Mouse (Mus musculus): Measurements from ENCODE around the gene Znfx1. TPM values are rescaled to one million over a fixed set of nuclear protein-coding genes. Genes with fewer than 3 reads are reported as not detected.

The Znfx1 gene
- polyA plus RNA-seq (2012; rRNA removed): 10.5 and 16.8 TPM in 2 replicates

DNA sequence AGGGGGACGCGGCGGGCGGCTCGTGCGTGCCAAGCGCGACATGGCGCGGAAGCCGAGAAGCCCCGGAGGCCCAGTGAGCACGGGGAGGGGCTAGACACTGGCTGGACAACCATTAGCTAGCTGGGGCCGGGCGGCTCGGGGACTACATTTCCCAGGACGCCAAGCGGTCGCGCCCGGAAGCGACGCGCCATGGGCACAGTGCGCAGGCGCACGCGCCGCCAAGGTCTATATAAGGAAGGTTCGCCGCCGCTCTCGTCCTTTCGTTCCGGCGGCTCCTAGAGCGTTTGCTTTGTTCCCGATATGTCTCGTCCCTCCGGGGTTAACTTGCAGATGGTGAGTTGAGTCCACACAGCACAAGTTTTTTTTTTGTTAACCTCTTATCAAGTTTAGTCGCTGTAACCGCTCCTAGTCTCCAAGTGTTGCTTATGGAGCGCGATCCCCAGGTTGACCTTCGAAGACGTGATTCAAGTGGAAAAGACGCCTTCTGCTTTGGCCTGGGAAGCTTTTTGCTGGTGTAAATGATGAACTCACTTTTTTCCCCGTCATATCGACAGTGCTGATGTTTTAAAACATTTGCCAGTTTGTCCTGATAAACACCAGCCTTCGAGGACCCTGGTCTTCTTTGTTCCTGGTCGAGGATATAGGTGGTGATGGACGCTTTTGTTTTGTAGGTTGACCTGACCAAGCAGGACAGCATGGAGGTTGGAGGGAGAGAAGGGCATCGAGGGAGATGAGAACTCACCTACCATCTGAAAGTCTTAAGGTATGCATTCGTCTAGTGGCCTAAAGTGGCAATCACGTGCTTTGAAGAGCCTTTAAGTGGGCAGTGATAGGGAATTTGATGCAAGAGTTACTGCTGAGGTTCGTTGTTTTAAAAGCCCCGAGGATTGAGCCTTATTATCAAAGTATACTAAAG, at the start of gene Znfx1:
TSS of gene Znfx1 (minus strand) at position 51 of the 916 bp plus-strand sequence.
- TF ChIP-seq POLR2A (IDR thresholded peaks at IDR 0.05; ENCODE audit: borderline replicate concordance, extremely low read depth, insufficient read depth, insufficient read length, poor library complexity, severe bottlenecking): peak; percentile 99; the same call in 1 of the 2 replicates
- peak; percentile 1; the same call in 1 of the 2 replicates for TF ChIP-seq CTCF (IDR thresholded peaks at IDR 0.05; ENCODE audit: borderline replicate concordance, extremely low read depth, insufficient read depth, insufficient read length)
- peak; percentile 98 for DNase-seq (ENCODE audit: low read depth)

DNA sequence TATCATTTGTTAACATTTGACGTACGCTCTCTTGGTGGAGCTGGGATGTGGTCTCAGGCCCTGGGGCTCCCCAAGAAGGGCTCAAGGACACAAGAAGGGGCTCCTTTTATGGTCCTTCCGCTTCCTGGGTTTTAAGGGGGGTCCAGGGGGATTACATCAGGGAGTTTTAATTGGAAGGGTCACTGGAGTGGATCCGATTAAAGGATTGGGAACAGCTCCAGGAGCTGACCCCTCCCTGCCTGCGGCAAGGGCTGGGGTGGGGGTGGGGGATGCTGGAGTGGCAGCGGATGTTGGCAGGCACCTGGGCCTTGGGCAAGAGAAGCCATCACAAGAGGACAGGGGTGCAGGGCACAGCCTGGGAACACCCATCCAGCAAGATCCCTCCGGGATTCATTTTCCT, 49.4 kb upstream of the Znfx1 start:
- DNase-seq (ENCODE audit: low read depth): peak; percentile 87
- TF ChIP-seq CTCF (IDR thresholded peaks at IDR 0.05; ENCODE audit: borderline replicate concordance, extremely low read depth, insufficient read depth, insufficient read length) (no peak), POLR2A (IDR thresholded peaks at IDR 0.05; ENCODE audit: borderline replicate concordance, extremely low read depth, insufficient read depth, insufficient read length, poor library complexity, severe bottlenecking) (no peak)

DNA sequence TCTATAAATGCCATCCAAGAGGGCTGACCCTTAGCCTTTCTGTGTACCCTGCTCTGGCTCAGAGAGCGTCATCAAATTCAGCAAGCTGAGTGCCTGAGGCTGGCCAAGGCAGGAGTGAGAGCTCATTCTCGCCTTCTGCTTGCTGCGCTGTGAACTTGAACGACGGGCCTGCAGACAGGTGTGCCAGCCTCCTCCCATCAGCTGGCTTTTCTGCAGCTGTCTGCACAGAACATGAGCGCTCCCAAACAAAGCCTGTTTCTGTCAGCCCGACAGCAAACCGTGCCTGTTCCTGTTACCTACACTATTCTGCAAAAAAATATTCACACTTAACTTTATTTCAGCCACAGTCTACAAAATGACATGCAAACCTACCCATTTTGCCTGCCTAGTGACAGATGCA, 46.7 kb upstream of the Znfx1 start:
- no peak for DNase-seq (ENCODE audit: low read depth)
- TF ChIP-seq CTCF (IDR thresholded peaks at IDR 0.05; ENCODE audit: borderline replicate concordance, extremely low read depth, insufficient read depth, insufficient read length) (no peak), POLR2A (IDR thresholded peaks at IDR 0.05; ENCODE audit: borderline replicate concordance, extremely low read depth, insufficient read depth, insufficient read length, poor library complexity, severe bottlenecking) (no peak)

DNA sequence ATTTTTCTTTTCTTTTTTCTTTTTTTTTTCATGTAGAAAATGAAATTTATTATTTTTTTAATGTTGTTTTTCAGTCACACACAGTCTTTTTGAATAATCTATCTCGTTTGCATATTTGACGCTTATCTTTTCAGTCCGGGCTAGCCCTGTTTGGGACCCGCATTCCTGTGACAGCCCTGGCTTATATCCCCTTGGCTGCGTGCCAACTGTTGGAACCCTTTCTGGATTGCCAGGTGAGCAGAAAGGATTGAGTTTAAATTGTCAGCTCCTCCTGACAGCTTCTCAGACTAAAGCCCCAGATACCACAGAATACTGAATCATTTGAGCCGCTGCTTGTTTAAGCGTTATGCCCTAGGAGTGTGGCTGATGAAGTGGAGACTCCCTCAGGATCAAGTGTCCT, 40.7 kb upstream of the Znfx1 start:
- TF ChIP-seq CTCF (IDR thresholded peaks at IDR 0.05; ENCODE audit: borderline replicate concordance, extremely low read depth, insufficient read depth, insufficient read length) (no peak), POLR2A (IDR thresholded peaks at IDR 0.05; ENCODE audit: borderline replicate concordance, extremely low read depth, insufficient read depth, insufficient read length, poor library complexity, severe bottlenecking) (no peak)
- peak; percentile 52 for DNase-seq (ENCODE audit: low read depth)

DNA sequence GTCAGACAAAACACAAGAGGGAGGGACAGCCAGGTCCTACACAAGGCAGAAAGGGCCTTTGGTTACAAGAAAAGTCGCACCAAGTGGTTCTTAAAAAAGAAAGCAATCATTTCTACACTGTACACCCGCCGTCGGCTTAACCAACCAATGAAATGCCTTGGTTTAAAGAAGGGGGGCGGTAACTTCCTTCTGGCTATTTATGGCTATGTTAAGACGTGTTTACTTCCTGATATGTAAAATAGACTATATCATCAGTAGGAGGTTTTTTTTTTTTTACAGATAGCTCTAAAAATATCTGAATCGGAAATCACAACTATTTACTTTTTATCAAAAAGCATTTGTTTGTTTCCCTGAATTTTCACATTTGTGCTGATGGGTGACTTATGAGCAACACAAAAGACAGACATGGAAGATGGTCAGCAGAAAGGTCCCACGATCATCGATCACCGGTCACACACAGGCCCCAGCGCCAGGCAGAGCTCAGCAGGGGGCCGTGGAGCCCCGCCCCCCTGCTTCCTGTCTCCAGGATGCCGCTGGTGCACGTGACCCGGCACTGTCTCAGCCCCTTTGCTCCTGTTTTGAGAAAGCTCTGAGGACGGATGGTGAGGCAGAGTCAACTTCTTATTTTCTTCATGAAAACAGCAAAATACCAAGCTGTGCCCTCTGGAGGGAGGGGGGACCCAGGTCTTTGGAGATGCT, 39.1 kb upstream of the Znfx1 start:
- TF ChIP-seq CTCF (IDR thresholded peaks at IDR 0.05; ENCODE audit: borderline replicate concordance, extremely low read depth, insufficient read depth, insufficient read length): no peak
- no peak for DNase-seq (ENCODE audit: low read depth)

DNA sequence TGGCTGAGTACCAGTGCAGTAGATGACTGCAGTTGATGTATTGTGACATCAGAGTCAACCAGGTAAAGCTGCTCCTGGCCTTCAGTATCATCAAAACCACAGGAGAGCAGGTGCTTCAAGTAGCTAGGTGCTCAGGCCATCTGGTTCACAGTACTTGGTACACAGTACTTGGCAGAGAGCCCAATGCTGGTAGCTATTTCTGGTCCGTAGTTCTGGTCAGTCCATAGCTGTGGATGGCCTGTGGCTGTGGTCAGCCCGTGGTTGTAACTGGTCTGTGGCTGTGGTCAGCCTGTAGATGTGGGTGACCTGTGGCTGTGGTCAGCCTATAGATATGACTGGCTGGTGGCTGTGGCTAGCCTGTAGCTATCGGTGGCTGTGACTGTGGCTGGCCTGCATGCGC, 31.9 kb upstream of the Znfx1 start:
- no peak for DNase-seq (ENCODE audit: low read depth)
- TF ChIP-seq POLR2A (IDR thresholded peaks at IDR 0.05; ENCODE audit: borderline replicate concordance, extremely low read depth, insufficient read depth, insufficient read length, poor library complexity, severe bottlenecking) (no peak), CTCF (IDR thresholded peaks at IDR 0.05; ENCODE audit: borderline replicate concordance, extremely low read depth, insufficient read depth, insufficient read length) (no peak)

DNA sequence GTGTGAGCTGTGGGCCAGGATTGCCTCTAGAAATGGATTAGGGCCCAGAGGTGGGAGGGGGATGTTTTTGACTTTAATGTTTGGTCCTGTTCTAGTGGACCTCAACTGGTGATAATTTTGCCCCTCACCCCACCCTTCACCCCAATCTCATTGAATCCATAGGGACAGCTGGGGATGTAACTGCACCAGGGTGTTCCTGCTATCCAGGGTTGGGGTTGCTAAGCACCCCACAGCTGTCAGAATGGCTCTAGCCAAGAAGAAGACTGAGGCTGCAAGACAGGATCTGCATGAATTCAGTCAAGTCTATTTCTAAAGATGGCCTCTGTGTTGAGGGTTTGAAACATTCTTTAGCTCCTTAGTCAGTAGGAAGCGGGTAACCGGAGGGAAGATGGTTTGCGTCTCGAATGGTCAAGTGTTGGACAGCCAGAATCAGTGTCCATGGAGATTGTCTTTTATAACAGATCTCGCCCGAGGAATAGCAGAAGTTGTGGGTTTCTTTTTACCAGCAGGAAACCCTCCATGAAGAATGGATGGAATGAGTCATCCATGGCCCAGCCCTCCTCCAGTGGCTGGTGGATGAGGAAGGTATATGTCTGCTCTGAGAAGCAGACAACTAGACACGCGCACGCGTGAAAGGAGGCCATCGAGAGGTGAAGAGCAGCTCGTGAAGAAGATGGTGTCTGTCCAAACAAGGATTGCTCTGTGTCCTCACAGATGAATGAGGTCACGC, 30.5 kb upstream of the Znfx1 start:
- TF ChIP-seq CTCF (IDR thresholded peaks at IDR 0.05; ENCODE audit: borderline replicate concordance, extremely low read depth, insufficient read depth, insufficient read length) (no peak), POLR2A (IDR thresholded peaks at IDR 0.05; ENCODE audit: borderline replicate concordance, extremely low read depth, insufficient read depth, insufficient read length, poor library complexity, severe bottlenecking) (no peak)
- DNase-seq (ENCODE audit: low read depth): no peak

DNA sequence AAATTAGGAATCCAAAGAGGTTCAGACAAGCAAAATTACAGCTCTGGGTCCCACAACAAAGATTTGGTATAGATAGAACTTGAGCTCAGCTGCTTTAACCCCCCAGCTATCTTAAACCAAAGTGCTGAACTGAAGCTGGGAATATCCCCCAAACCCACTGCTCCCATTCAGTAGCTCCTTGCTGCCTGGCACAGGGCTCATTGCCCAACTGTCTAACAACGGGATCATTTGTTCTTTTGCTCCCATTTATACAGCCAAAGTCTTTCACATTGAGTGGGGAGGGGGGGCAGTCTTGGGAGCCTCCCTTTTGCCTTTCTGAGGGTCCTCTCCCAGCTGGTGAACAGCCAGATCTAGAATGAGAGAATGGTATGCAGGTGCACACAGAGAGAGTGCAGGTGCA, 27.5 kb upstream of the Znfx1 start:
- peak; percentile 65 for DNase-seq (ENCODE audit: low read depth)
- TF ChIP-seq CTCF (IDR thresholded peaks at IDR 0.05; ENCODE audit: borderline replicate concordance, extremely low read depth, insufficient read depth, insufficient read length): no peak
- TF ChIP-seq POLR2A (IDR thresholded peaks at IDR 0.05; ENCODE audit: borderline replicate concordance, extremely low read depth, insufficient read depth, insufficient read length, poor library complexity, severe bottlenecking): no peak

DNA sequence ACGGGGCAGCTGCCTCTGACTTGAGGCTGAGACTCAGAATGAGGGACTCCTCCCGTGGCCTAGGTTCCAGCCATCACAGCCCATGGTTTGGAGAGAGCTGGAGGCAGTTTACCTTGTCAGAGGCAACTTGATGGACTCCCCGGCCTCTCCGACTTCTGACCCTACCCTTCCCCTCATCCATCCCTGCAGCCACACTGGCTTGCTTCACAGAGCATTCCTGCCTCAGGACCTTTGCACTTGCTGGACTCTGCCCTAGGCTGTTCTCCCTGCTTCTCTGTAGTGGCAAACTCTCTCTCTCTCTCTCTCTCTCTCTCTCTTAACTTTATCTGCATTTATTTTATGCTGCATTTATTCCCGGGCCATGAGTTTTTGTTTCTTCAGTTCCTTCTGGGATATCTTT, 24.0 kb upstream of the Znfx1 start:
- DNase-seq (ENCODE audit: low read depth): no peak
- TF ChIP-seq CTCF (IDR thresholded peaks at IDR 0.05; ENCODE audit: borderline replicate concordance, extremely low read depth, insufficient read depth, insufficient read length) (no peak), POLR2A (IDR thresholded peaks at IDR 0.05; ENCODE audit: borderline replicate concordance, extremely low read depth, insufficient read depth, insufficient read length, poor library complexity, severe bottlenecking) (no peak)

DNA sequence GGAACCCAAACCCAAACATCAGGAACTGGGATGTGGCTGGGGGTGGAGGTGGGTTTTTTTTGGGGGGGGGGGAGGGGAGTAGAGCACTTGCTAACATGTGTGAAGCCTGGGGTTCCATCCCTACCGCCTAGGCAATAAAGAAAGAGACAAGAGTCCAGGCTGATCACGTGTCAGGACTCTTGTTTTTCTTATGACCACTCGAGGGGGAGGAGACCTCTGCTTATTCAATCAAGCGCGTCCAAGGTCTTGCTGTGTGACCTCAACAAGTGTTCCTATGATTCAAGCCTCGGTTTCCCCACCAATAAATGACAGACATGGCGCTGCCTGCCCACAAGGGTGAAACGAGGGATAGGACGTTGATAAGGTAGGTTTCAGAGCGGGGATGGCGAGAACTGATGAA, 23.3 kb upstream of the Znfx1 start:
- TF ChIP-seq CTCF (IDR thresholded peaks at IDR 0.05; ENCODE audit: borderline replicate concordance, extremely low read depth, insufficient read depth, insufficient read length): no peak
- no peak for TF ChIP-seq POLR2A (IDR thresholded peaks at IDR 0.05; ENCODE audit: borderline replicate concordance, extremely low read depth, insufficient read depth, insufficient read length, poor library complexity, severe bottlenecking)
- no peak for DNase-seq (ENCODE audit: low read depth)

DNA sequence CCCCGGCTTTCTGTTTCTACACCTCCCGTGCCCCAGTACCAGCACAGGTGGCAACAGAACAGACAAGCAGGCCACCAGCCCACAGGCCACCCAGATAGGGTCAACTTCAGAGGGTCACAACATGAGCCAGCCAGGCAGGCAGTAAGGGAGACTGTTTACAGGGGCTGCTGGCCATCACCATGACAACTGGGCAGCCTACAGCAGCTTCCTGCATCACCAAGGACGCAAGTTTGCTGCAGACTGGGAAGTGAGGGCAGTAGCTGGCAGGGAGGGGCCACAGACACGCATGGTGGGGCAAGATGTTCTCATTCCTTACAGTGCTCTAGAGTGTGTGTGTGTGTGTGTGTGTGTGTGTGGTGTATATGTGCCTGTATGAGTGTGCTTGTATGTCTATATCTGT, 18.8 kb upstream of the Znfx1 start:
- no peak for TF ChIP-seq POLR2A (IDR thresholded peaks at IDR 0.05; ENCODE audit: borderline replicate concordance, extremely low read depth, insufficient read depth, insufficient read length, poor library complexity, severe bottlenecking)
- peak; percentile 70 for DNase-seq (ENCODE audit: low read depth)

All from brain, embryonic 14.5 days (tissue).